In the genomic region with DNA sequence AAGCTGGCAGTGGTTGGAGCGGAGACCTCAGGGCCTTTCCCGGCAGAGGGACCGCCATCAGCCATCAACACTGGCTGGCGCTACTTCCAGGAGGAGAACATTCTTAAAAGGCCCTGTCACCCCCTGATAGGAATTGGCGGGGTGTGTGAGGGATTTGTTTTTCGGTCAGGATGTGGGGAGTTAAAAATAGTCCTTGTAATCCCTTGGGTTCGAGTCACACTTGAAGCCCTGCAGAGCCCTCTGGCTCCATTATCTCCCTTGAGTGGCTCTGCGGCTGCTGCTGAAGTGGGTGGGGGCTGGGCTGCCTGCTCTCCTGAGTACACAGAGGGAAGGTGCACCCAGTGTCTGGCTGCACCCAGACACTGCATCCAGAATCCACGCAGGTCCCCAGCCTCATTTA, we compare ENCODE assay signal across 10 mouse cellular contexts. TPM values are rescaled to one million over a fixed set of nuclear protein-coding genes. Genes with fewer than 3 reads are reported as not detected.
A peak's percentile ranks its signal among the peaks of the same experiment; 100 is the strongest.
DNase-seq lines count a peak whose midpoint lies in the region; ATAC-seq and TF ChIP-seq lines count a peak whose summit lies in the region.
"Had no signal": no experiment of that assay in that cellular context is flagged by ENCODE, and none has a peak within 500 bp of the region (broad histone marks: within the 10 kb centered on the region; RNA-seq: fewer than 3 reads in every experiment).

No protein-coding gene starts in this region.

- in situ Hi-C loops in CH12.LX (cut with MboI; ENCODE audit: low pct_ligation_motif_present, low pct_unique_long_range_greater_than_20kb, low sequenced_read_pairs): no loop called here

- TF ChIP-seq RAD21 in CH12.LX (IDR thresholded peaks at IDR 0.05; ENCODE audit: low read depth, low read length): no peak

- 27% methylated on average over 9 of the region's 9 CpGs for WGBS in forebrain, embryonic 14.5 days
- 28% methylated on average over 9 of the region's 9 CpGs for WGBS in forebrain, embryonic 16.5 days
- WGBS in heart, embryonic 13.5 days: 7% methylated on average over 9 of the region's 9 CpGs
- 28% methylated on average over 9 of the region's 9 CpGs for WGBS in lung, embryonic 15.5 days

- no peak for TF ChIP-seq POLR2A in CH12.LX (IDR thresholded peaks at IDR 0.05; ENCODE audit: low read depth, low read length)

- no peaks in the 10 kb centered on the region for H3K9me3 ChIP-seq in forebrain, embryonic 14.5 days (replicated peaks; ENCODE audit: control insufficient read depth, low read length)
- H3K9me3 ChIP-seq in forebrain, embryonic 16.5 days (ENCODE audit: control insufficient read depth, low read length): no peaks in the 10 kb centered on the region
- H3K9me3 ChIP-seq in CH12.LX (replicated peaks; ENCODE audit: low read length): no peaks in the 10 kb centered on the region
- no peaks in the 10 kb centered on the region for H3K9me3 ChIP-seq in heart, embryonic 13.5 days
- H3K9me3 ChIP-seq in lung, embryonic 15.5 days: no peaks in the 10 kb centered on the region
- H3K9me3 ChIP-seq: midbrain, embryonic 12.5 days had no signal

- DNase-seq in forebrain, embryonic 14.5 days (ENCODE audit: low spot score): no peak
- DNase-seq in CH12.LX (ENCODE audit: extremely low read depth): peak; percentile 53
- no peak for DNase-seq in urinary bladder, postnatal 25 days (ENCODE audit: low spot score)
- DNase-seq in right cerebral cortex, postnatal 14 days: no peak
- DNase-seq in embryo, embryonic 11 days: no peak
- DNase-seq: right cerebral cortex, postnatal 4 days had no signal

- H3K79me2 ChIP-seq in CH12.LX (replicated peaks; ENCODE audit: control insufficient read depth, extremely low read depth, insufficient read depth, poor library complexity, severe bottlenecking): no peaks in the 10 kb centered on the region

- dilution Hi-C loops in CH12.LX (cut with MboI; ENCODE audit: extremely low pct_ligation_motif_present, extremely low pct_unique_long_range_greater_than_20kb, low sequenced_read_pairs): no loop called here

- H3K4me1 ChIP-seq in forebrain, embryonic 14.5 days (ENCODE audit: control insufficient read depth, insufficient read depth, low read length): peaks cover 6% of the 10 kb centered on the region; the same call in 1 of the 2 replicates
- H3K4me1 ChIP-seq in forebrain, embryonic 16.5 days (replicated peaks; ENCODE audit: control insufficient read depth, insufficient read depth, low read length): peaks cover 6% of the 10 kb centered on the region
- H3K4me1 ChIP-seq in CH12.LX (ENCODE audit: control insufficient read depth in 1 of 2, insufficient read depth in 2 of 2): peaks cover 20 to 56% of the 10 kb centered on the region in 2 experiments
- H3K4me1 ChIP-seq in heart, embryonic 13.5 days: peaks cover 100% of the 10 kb centered on the region
- peaks cover 71% of the 10 kb centered on the region for H3K4me1 ChIP-seq in lung, embryonic 15.5 days

- peaks cover 7% of the 10 kb centered on the region for H3K27me3 ChIP-seq in forebrain, embryonic 14.5 days (replicated peaks; ENCODE audit: control insufficient read depth, insufficient read depth, low read length)
- peaks cover 9% of the 10 kb centered on the region; the same call in 1 of the 2 replicates for H3K27me3 ChIP-seq in forebrain, embryonic 16.5 days (replicated peaks; ENCODE audit: control insufficient read depth, insufficient read depth, low read length)
- H3K27me3 ChIP-seq in CH12.LX (replicated peaks): peaks cover 15% of the 10 kb centered on the region
- H3K27me3 ChIP-seq in heart, embryonic 13.5 days (replicated peaks): peaks cover 27% of the 10 kb centered on the region
- H3K27me3 ChIP-seq in lung, embryonic 15.5 days: peaks cover 9% of the 10 kb centered on the region; the same call in 1 of the 2 replicates

- peak; percentile 45; the same call in 1 of the 2 replicates for ATAC-seq in forebrain, embryonic 14.5 days
- ATAC-seq in forebrain, embryonic 16.5 days: no peak
- peak; percentile 50; the same call in 1 of the 2 replicates for ATAC-seq in heart, embryonic 13.5 days (ENCODE audit: extremely low read depth, insufficient number of reproducible peaks, low FRiP score, low TSS enrichment)
- ATAC-seq in lung, embryonic 15.5 days (ENCODE audit: borderline replicate concordance, extremely low read depth, low FRiP score, low TSS enrichment): peak; percentile 23; the same call in 1 of the 2 replicates

- peak; percentile 27; the same call in 1 of the 2 replicates for TF ChIP-seq EP300 in CH12.LX (IDR thresholded peaks at IDR 0.05; ENCODE audit: low read length)

- no peak for TF ChIP-seq CTCF in CH12.LX (conservative IDR thresholded peaks at IDR 0.05 in 1 of 2, IDR thresholded peaks at IDR 0.05 in 1 of 2; ENCODE audit: low read depth in 2 of 2, low read length in 2 of 2)

- no peak overlapping the region for H3K4me2 ChIP-seq in forebrain, embryonic 14.5 days (ENCODE audit: low read length)
- no peak overlapping the region for H3K4me2 ChIP-seq in forebrain, embryonic 16.5 days (ENCODE audit: low read length)
- no peak overlapping the region; the same call in 1 of the 2 replicates for H3K4me2 ChIP-seq in CH12.LX (ENCODE audit: insufficient read depth, low read depth, poor library complexity, severe bottlenecking)
- peak overlapping the region; percentile 61 for H3K4me2 ChIP-seq in heart, embryonic 13.5 days
- H3K4me2 ChIP-seq in lung, embryonic 15.5 days: peak overlapping the region; percentile 16; the same call in 1 of the 2 replicates
- H3K4me2 ChIP-seq: midbrain, embryonic 12.5 days had no signal

- no peak overlapping the region for H3K9ac ChIP-seq in forebrain, embryonic 14.5 days (ENCODE audit: low read length)
- no peak overlapping the region for H3K9ac ChIP-seq in forebrain, embryonic 16.5 days (replicated peaks; ENCODE audit: low read depth, low read length)
- H3K9ac ChIP-seq in CH12.LX (ENCODE audit: insufficient read depth, low read depth): no peak overlapping the region
- H3K9ac ChIP-seq in heart, embryonic 13.5 days: peak overlapping the region; percentile 70
- no peak overlapping the region for H3K9ac ChIP-seq in lung, embryonic 15.5 days
- H3K9ac ChIP-seq: midbrain, embryonic 12.5 days had no signal

- no peaks in the 10 kb centered on the region for H3K36me3 ChIP-seq in forebrain, embryonic 14.5 days (ENCODE audit: control insufficient read depth, insufficient read depth, low read length)
- no peaks in the 10 kb centered on the region for H3K36me3 ChIP-seq in forebrain, embryonic 16.5 days (ENCODE audit: control insufficient read depth, insufficient read depth)
- no peaks in the 10 kb centered on the region for H3K36me3 ChIP-seq in CH12.LX (replicated peaks in 1 of 2; ENCODE audit: control insufficient read depth in 1 of 2, insufficient read depth in 1 of 2, low read length in 1 of 2)
- no peaks in the 10 kb centered on the region for H3K36me3 ChIP-seq in heart, embryonic 13.5 days
- no peaks in the 10 kb centered on the region for H3K36me3 ChIP-seq in lung, embryonic 15.5 days
- H3K36me3 ChIP-seq: midbrain, embryonic 12.5 days had no signal

- H3K4me3 ChIP-seq in forebrain, embryonic 14.5 days (ENCODE audit: low read depth, low read length): no peak overlapping the region
- no peak overlapping the region for H3K4me3 ChIP-seq in forebrain, embryonic 16.5 days (replicated peaks; ENCODE audit: low read length)
- no peak overlapping the region for H3K4me3 ChIP-seq in CH12.LX (replicated peaks in 1 of 3; ENCODE audit: low read depth in 2 of 3, low read length in 2 of 3, poor library complexity in 1 of 3)
- H3K4me3 ChIP-seq in heart, embryonic 13.5 days: no peak overlapping the region; the same call in 1 of the 2 replicates
- no peak overlapping the region for H3K4me3 ChIP-seq in lung, embryonic 15.5 days
- H3K4me3 ChIP-seq: midbrain, embryonic 12.5 days had no signal

- no peak overlapping the region for H3K27ac ChIP-seq in forebrain, embryonic 14.5 days (ENCODE audit: low read depth, low read length)
- no peak overlapping the region for H3K27ac ChIP-seq in forebrain, embryonic 16.5 days (ENCODE audit: low read length)
- no peak overlapping the region for H3K27ac ChIP-seq in CH12.LX (ENCODE audit: insufficient read depth, low read depth)
- peak overlapping the region; percentile 97 for H3K27ac ChIP-seq in heart, embryonic 13.5 days (replicated peaks)
- H3K27ac ChIP-seq in lung, embryonic 15.5 days: peak overlapping the region; percentile 31
- H3K27ac ChIP-seq: midbrain, embryonic 12.5 days had no signal

TF ChIP-seq in CH12.LX, 34 proteins besides CTCF, POLR2A, EP300 and RAD21:
- TF ChIP-seq BHLHE40 (IDR thresholded peaks at IDR 0.05; ENCODE audit: low read depth, low read length) (peak; percentile 43; the same call in 1 of the 2 replicates), MAZ (IDR thresholded peaks at IDR 0.05; ENCODE audit: low read depth, low read length) (no peak), MEF2A (IDR thresholded peaks at IDR 0.05; ENCODE audit: borderline replicate concordance, low read depth, low read length) (0 out of 2 replicates have a peak, but pooled peaks have one; percentile 40)

RNA-seq across cellular contexts. Expression of a gene that starts 30.3 kb away (rescaled TPM):
- polyA plus RNA-seq in forebrain, embryonic 14.5 days (2014; fragmentation: Nextera tagmentation; extraction: Ambion mirVana): 29.7 and 37.9 TPM in 2 replicates
- polyA plus RNA-seq in forebrain, embryonic 16.5 days (2015; fragmentation: Nextera tagmentation; extraction: Ambion mirVana): 39.3 and 42.8 TPM in 2 replicates
- total RNA-seq in CH12.LX (2012; rRNA removed) (13.7 and 15.6 TPM in 2 replicates), CH12.LX (2014; rRNA removed) (4.3 and 4.9 TPM in 2 replicates)
- polyA plus RNA-seq in CH12.LX (2012; ENCODE audit: insufficient read length, low read depth): 7.5 and 7.8 TPM in 2 replicates
- 40.0 and 48.9 TPM in 2 replicates for polyA plus RNA-seq in heart, embryonic 13.5 days (2015; fragmentation: Nextera tagmentation; extraction: Ambion mirVana)
- polyA plus RNA-seq in lung, embryonic 15.5 days (2015; fragmentation: Nextera tagmentation; extraction: Ambion mirVana): 54.2 and 60.2 TPM in 2 replicates

Comparison
In these comparisons a context has a peak if more than half of its experiments do, and no peak if none do; other contexts are left out.
1. H3K27ac ChIP-seq: peak in heart, embryonic 13.5 days (single experiment) and lung, embryonic 15.5 days (single experiment); none in forebrain, embryonic 14.5 days (single experiment), forebrain, embryonic 16.5 days (single experiment) and CH12.LX (single experiment).
2. H3K4me2 ChIP-seq: peak in heart, embryonic 13.5 days (single experiment) and lung, embryonic 15.5 days (single experiment); none in forebrain, embryonic 14.5 days (single experiment), forebrain, embryonic 16.5 days (single experiment) and CH12.LX (single experiment).